Mouse (Mus musculus): Measurements from ENCODE around the gene Nsun2.

The Nsun2 gene

GRCm38 (mm10) chr13:69555957-69556482, 22.5 kb downstream of the Nsun2 start:
- TF ChIP-seq GATA4 (IDR thresholded peaks at IDR 0.05; ENCODE audit: insufficient replicate concordance, low read length): no peak

- no peak for TF ChIP-seq GATA4 (IDR thresholded peaks at IDR 0.05; ENCODE audit: insufficient replicate concordance, low read length)
Observed at GRCm38 (mm10) chr13:69556728-69557127, 23.2 kb downstream of the Nsun2 start.

- no peak for TF ChIP-seq GATA4 (IDR thresholded peaks at IDR 0.05; ENCODE audit: insufficient replicate concordance, low read length)
Observed at GRCm38 (mm10) chr13:69558098-69558660, 24.6 kb downstream of the Nsun2 start.

GRCm38 (mm10) chr13:69559291-69559961, 25.9 kb downstream of the Nsun2 start:
- no peak for TF ChIP-seq GATA4 (IDR thresholded peaks at IDR 0.05; ENCODE audit: insufficient replicate concordance, low read length)

GRCm38 (mm10) chr13:69562004-69562403, 28.5 kb downstream of the Nsun2 start:
- TF ChIP-seq GATA4 (IDR thresholded peaks at IDR 0.05; ENCODE audit: insufficient replicate concordance, low read length): no peak

- TF ChIP-seq GATA4 (IDR thresholded peaks at IDR 0.05; ENCODE audit: insufficient replicate concordance, low read length): no peak
Observed at GRCm38 (mm10) chr13:69562654-69563574, 29.4 kb downstream of the Nsun2 start.

- TF ChIP-seq GATA4 (IDR thresholded peaks at IDR 0.05; ENCODE audit: insufficient replicate concordance, low read length): no peak
Observed at GRCm38 (mm10) chr13:69563905-69564304, 30.4 kb downstream of the Nsun2 start.

GRCm38 (mm10) chr13:69564573-69564972, 31.0 kb downstream of the Nsun2 start:
- TF ChIP-seq GATA4 (IDR thresholded peaks at IDR 0.05; ENCODE audit: insufficient replicate concordance, low read length): no peak

- TF ChIP-seq GATA4 (IDR thresholded peaks at IDR 0.05; ENCODE audit: insufficient replicate concordance, low read length): no peak
Observed at GRCm38 (mm10) chr13:69569201-69569600, 35.7 kb downstream of the Nsun2 start.

- TF ChIP-seq GATA4 (IDR thresholded peaks at IDR 0.05; ENCODE audit: insufficient replicate concordance, low read length): no peak
Observed at GRCm38 (mm10) chr13:69572594-69572993, 39.0 kb downstream of the Nsun2 start.

- TF ChIP-seq GATA4 (IDR thresholded peaks at IDR 0.05; ENCODE audit: insufficient replicate concordance, low read length): no peak
Observed at GRCm38 (mm10) chr13:69576676-69577075, 43.1 kb downstream of the Nsun2 start.

GRCm38 (mm10) chr13:69577181-69577834, 43.8 kb downstream of the Nsun2 start:
- no peak for TF ChIP-seq GATA4 (IDR thresholded peaks at IDR 0.05; ENCODE audit: insufficient replicate concordance, low read length)

GRCm38 (mm10) chr13:69582411-69582810, 48.9 kb downstream of the Nsun2 start:
- TF ChIP-seq GATA4 (IDR thresholded peaks at IDR 0.05; ENCODE audit: insufficient replicate concordance, low read length): peak; percentile 20; the same call in 1 of the 2 replicates

GRCm38 (mm10) chr13:69583591-69583990, 50.0 kb downstream of the Nsun2 start:
- TF ChIP-seq GATA4 (IDR thresholded peaks at IDR 0.05; ENCODE audit: insufficient replicate concordance, low read length): peak; percentile 67; the same call in 1 of the 2 replicates

GRCm38 (mm10) chr13:69585828-69586227, 52.3 kb downstream of the Nsun2 start:
- TF ChIP-seq GATA4 (IDR thresholded peaks at IDR 0.05; ENCODE audit: insufficient replicate concordance, low read length): no peak

Measured in liver, adult (tissue).